Mouse (Mus musculus): ENCODE results near the gene Asns. TPM values are rescaled to one million over a fixed set of nuclear protein-coding genes. Genes with fewer than 3 reads are reported as not detected.
"Not testable (repeated sequence)": the region's sequence is repeated elsewhere in the genome, so short reads cannot be mapped to it uniquely, and the experiment has no call there.

Gene Asns
- total RNA-seq, 2 experiments from 2014 or later, result 29.9 to 34.2 TPM

GRCm38 (mm10) chr6:7689180-7689579 lies 3.9 kb downstream of the Asns start:
- no peak for DNase-seq (ENCODE audit: low spot score in 2 of 2)

GRCm38 (mm10) chr6:7686047-7686446 lies 7.0 kb downstream of the Asns start:
- DNase-seq (ENCODE audit: low spot score in 2 of 2), result no peak

GRCm38 (mm10) chr6:7676194-7676901 lies 16.7 kb downstream of the Asns start:
- DNase-seq (ENCODE audit: low spot score in 2 of 2), result no peak

DNA sequence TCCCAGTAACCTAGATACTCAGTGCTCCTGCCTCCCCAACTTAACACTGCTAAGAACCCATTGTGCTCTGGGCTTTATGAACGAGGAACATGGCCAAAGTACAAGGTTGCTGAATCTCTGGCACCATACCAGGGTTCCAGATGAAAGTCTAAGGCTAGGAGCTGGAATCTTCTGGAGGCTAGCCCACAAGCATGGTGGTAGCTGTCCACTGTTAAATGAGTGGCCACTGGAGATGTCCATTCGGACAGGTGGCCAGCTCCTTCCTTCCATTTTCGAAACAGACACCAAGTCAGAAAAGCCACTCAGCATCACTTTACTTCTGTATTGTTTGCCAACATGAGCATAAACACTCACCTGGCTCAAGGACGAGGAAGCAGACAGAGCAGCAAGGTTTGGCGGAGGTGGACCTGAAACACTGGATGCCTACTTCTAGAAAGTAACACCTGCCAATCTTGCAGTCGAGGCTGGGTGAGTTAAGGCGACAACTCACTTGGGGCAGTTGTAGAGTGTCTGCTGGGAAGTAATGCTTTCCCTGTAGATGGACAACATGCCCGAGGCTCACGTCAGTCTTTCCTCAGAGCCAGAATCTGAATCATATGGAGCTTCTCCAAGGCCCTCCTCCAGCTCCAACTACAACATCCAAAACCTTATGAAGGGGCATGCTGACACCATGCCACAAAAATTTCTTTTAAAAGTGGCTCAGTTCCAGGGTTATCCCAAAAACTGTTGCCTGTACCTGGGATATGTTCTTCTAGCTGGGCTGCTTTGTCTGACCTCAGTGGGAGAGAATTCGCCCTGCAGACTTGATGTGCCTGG lies 20.4 kb downstream of the Asns start:
- DNase-seq (ENCODE audit: low spot score in 2 of 2), result no peak

DNA sequence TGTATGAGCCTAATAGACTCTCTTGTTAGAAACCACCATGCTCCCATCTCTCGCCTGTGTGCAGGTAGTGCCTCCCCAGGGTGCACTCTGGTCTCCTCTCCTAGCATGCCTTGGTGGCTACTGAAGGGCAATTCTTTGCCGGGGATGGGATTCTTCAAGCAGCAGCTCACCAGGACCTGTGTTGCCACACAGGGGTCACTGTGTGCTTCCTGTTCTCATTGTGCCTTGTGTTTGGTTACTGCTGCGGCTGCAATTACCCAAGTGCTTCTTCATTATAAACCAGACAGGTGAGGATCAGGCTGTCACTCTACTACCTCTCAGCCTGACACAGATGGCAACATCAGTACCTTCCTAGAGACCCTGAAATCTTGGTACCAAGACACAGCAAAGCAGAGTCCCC lies 21.6 kb downstream of the Asns start:
- DNase-seq (ENCODE audit: low spot score in 2 of 2), result no peak

GRCm38 (mm10) chr6:7670588-7670987 lies 22.5 kb downstream of the Asns start:
- DNase-seq (ENCODE audit: low spot score in 2 of 2), result no peak

DNA sequence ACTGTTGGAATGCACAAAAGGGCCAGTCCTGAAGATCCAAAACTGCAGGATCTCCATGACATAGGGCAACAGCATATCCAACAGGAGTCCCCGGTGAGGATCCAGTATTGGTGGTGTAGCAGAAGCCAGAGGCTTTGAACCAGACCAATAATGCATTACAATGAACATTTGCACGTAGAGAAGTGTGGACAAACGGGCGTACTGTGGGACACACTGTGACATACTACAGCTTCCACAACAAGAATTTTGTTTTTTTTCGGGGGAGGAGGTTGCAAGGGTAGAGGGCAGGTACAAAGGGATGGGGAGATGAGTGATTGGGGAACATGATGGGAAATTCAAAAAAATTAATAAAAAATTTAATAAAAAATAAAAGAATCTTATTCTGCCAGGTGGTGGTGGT lies 23.3 kb downstream of the Asns start:
- no peak for DNase-seq (ENCODE audit: low spot score in 2 of 2)

- no peak for DNase-seq (ENCODE audit: low spot score in 2 of 2)
Observed at GRCm38 (mm10) chr6:7668332-7668731, 24.7 kb downstream of the Asns start.

DNA sequence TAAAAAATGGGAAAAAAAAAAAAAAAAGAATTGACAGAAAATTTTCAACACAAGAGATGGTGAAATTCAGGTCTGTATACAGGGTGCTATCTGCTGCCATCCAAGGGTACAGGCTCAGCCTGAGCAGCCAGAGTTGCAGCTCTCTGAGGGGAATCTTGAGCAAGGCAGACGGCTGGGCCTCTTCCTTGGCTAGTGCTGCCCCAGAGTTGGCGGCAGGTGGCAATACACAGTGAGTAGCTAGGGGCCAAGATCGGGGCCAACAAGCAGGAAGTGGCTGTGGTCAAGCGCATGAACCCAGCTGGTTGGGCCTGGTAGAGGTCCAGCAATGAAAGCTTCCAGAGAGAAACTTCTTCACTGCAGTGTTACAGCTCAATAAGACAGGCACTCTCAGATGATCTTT lies 27.2 kb downstream of the Asns start:
- not testable (repeated sequence) for DNase-seq (ENCODE audit: low spot score in 2 of 2)

DNA sequence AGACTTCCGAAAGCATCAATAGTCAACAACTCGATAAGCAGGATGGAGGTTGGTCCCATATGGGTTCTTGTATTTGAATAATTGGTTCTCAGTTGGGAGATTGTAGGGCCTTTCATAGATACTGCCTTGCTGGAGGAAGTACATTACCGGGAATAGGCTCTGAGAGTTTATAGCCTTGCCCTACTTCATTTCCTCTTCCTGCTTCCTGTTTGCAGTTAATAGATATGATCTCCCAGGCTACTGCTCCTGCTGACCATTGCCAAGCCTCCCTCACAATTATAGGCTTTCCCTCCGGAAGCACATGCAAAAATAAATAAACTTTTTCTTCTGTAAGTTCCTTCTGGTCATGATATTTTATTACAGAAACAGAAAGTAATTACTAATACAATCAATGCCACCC lies 31.6 kb downstream of the Asns start:
- DNase-seq (ENCODE audit: low spot score in 2 of 2), result no peak

DNA sequence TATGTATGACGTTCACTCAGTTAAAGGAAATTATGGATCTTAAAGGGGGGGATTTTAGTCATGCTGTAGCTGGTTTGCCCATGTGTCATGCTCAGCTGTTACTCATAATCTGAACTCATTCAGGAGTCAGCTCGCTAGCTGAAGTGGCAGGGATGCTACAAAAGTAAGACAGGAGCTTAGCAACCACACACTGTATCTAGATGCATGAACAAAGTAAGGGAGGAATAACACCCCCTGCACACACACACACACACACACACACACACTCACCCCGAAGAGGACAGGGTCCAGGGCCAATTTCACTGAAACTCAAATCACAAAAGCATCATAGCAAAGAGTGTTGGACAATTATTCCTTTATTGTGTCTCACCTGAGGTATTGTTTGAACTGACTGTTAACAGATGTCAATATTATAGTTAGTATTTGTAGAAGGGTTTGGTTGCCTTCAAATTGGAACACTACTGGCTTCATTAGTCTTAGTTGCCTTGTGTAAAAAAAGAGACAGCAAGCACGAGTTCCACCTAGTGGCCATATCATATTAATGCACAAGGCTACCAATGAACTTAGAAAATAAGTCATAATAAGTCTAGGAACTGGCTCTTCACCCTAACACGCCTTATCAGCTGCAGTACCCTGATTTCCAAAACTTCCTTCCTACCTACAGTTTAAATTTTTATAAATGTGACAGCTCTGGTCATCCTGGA lies 32.5 kb downstream of the Asns start:
- no peak for DNase-seq (ENCODE audit: low spot score in 2 of 2)

- no peak for DNase-seq (ENCODE audit: low spot score in 2 of 2)
Observed at GRCm38 (mm10) chr6:7656601-7657000, 36.5 kb downstream of the Asns start.

GRCm38 (mm10) chr6:7648458-7648857 lies 44.6 kb downstream of the Asns start:
- DNase-seq (ENCODE audit: low spot score in 2 of 2), result no peak

Other genes starting within 250 kb of the Asns start
- 1 to 10 TPM; 1.1 to 1.3 TPM for gene Tac1, start 138.4 kb downstream of the Asns start, total RNA-seq (2021)
- gene C1galt1, start 151.6 kb upstream of the Asns start, total RNA-seq (2021), result 10 to 100 TPM; 22.3 to 24.6 TPM